Mouse (Mus musculus): Measurements from ENCODE around the gene Hps3. TPM values are rescaled to one million over a fixed set of nuclear protein-coding genes. Genes with fewer than 3 reads are reported as not detected.
A peak's percentile ranks its signal among the peaks of the same experiment; 100 is the strongest.

Gene Hps3
- total RNA-seq, 4 experiments from 2014 or later: 15.2 to 16.7 (median 15.8) TPM

GRCm38 (mm10) chr3:20007275-20007674, 27.8 kb downstream of the Hps3 start:
- DNase-seq (ENCODE audit: low spot score in 2 of 2): no peak

DNA sequence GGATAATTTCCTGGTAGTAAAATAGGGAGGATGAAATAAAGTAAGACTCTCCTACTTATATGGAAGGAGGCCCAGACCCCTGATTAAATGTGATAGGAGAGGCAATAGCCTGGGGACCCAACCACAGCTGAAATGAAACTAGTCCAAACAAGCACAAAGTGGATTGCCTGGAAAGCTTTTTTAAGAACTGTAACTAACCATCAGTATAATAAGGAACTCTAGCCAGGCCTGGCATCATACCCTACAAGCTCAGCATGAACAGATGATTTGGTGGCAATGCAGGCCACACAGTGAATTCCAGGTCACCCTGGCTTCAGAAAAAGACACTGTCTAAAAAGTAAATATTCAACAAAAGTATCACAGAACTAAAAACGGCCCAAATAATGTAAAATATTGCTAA, 29.5 kb downstream of the Hps3 start:
- DNase-seq (ENCODE audit: low spot score in 2 of 2): no peak

DNA sequence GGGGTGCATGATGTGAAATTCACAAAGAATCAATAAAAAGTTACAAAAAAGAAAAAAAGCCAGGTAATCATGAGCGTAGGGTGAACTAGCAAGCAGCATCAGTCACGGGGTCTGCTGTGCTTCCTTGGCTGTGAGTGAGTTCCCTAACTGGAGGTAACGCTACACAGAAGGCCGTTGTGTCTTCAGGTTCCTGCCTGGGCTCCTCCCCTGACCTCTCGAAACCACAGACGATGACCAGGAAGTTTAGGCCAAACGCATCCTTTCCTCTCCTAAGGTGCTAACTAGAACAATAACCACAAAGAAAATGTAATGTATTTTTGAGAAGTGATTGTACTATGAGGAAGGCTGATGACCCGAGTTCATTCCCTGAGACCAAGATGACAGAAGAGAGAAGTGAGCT, 30.7 kb downstream of the Hps3 start:
- no peak for DNase-seq (ENCODE audit: low spot score in 2 of 2)

- no peak for DNase-seq (ENCODE audit: low spot score in 2 of 2)
Observed at GRCm38 (mm10) chr3:20002786-20003185, 32.3 kb downstream of the Hps3 start.

DNA sequence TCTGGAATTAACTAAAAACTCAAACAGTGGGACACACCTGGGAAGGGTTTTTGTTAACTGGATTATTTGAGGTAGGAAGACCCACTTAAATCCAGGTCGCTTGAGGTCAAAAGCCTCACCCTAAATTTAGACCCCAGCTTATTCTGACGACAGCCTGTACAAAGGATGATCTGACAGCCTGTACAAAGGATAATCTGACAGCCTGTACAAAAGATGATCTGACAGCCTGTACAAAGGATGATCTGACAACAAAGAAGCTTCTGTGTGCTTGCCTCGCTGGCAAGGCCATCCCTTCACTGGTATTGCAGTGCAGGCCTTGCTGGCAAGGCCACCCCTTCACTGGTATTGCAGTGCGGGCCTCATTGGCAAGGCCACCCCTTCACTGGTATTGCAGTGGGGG, 34.3 kb downstream of the Hps3 start:
- no peak for DNase-seq (ENCODE audit: low spot score in 2 of 2)

DNA sequence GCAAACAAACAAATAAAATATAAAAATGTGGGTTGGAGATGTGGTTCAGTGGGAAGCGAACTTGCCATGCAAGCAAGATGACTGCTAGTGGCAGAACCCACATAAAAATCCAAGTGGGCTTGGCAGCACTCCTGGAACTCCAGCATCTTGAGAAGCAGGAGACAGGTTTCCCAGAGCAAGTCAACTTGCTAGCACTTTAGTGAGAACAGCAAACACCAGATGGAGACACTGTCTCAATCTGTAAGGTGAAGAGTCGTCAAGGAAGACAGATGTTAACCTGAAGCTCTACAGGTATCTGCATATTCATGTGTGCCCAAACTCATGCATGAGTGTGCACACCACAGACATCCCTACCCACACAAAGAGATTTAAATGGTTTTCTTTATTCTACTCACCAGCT, 35.6 kb downstream of the Hps3 start:
- DNase-seq (ENCODE audit: low spot score in 2 of 2): peak in 1 of 2 experiments; percentile 59

GRCm38 (mm10) chr3:19992388-19992787, 42.7 kb downstream of the Hps3 start:
- no peak for DNase-seq (ENCODE audit: low spot score in 2 of 2)

DNA sequence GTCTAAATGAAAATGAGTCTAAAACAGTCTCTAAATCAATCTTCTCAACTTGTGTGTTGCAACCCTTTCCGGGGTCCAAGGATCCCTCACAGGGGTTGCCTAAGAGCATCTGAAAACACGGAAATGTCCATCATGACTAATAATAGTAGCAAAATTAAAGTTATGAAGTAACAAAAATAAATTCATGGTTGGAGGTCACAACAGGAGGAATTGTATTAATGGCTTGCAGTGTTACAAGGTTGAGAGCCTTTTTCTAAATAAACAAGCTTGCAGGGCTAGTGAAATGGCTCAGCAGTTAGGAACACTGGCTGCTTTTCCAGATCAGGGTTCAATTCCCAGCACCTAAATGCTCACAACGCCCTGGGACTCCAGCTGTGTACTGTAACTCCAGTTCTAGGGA, 45.1 kb downstream of the Hps3 start:
- DNase-seq (ENCODE audit: low spot score in 2 of 2): no peak

- no peak for DNase-seq (ENCODE audit: low spot score in 2 of 2)
Observed at GRCm38 (mm10) chr3:19986123-19986522, 49.0 kb downstream of the Hps3 start.

GRCm38 (mm10) chr3:19982846-19983245, 52.3 kb downstream of the Hps3 start:
- DNase-seq (ENCODE audit: low spot score in 2 of 2): no peak

GRCm38 (mm10) chr3:19981156-19981555, 54.0 kb downstream of the Hps3 start:
- no peak for DNase-seq (ENCODE audit: low spot score in 2 of 2)

- DNase-seq (ENCODE audit: low spot score in 2 of 2): no peak
Observed at GRCm38 (mm10) chr3:19978474-19978873, 56.6 kb downstream of the Hps3 start.

DNA sequence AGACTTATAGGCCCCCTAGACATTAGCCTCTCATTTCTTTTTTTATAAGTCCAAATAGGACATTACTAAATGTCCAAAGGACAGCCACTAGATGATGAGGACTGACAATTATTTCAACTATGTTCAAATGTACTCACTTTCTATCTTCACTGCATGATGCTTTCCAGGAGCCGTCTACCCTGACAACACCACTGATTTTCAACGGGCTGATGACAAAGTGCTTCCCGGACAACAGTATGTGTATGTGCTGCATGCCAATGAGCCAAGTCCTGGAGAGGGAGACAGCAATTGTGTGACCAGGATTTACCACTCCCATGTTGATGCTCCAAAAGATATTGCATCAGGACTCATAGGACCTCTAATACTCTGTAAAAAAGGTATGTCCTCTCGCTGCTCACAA, 69.0 kb downstream of the Hps3 start:
- DNase-seq (ENCODE audit: low spot score in 2 of 2): no peak

DNA sequence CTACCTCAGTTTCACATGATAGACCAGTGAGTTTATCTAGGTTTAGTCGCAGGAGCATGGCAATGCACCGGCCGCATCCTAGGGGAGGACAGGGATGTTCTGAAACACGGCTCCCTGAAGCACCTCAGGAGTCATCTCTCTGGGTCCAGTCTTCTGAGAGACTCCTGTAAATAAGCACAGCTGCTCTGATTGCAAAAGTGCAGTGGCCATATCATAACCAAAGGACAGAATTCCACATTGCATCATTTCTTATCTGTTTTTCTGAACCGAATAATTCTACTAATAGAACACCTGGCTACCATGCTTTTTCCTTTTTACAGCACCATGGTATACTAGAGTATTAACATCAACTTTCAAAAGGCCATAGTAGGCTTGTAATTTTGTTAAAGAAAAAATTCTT, 69.9 kb downstream of the Hps3 start:
- no peak for DNase-seq (ENCODE audit: low spot score in 2 of 2)

- no peak for DNase-seq (ENCODE audit: low spot score in 2 of 2)
Observed at GRCm38 (mm10) chr3:19964625-19965188, 70.4 kb downstream of the Hps3 start.

DNA sequence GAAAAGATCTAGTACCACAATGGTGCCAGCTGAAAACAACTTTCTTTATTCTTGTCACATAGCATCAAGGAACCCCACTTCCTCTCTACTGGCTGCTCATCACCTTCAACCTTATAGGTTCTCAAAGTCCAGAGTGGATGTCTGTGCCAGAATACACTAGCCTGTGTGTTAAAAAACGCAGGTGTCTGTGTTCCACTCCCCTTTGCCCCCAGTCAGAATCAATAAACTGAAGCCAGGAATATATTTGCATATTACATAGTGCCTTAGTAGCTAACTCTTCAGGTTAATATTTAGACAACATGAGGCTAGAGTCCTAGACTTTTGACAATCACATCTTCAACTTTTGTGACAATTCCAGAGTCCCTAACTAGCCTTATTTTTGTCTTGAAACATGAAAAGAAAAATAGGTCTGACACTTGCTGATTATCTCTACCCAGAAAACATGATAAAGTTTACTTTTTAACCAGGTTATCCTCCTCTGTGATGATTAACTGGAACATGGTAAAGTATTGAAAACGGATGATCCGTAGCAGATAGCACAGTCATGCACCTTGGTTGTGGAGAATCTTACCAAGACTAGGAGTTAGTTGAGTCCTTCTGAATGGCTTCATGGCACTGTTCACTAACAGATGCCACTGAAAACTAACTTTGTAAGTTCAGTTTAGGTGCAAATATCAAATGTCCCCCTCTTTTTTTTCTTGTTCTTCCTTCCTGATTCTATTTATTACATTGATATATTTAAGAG, 72.2 kb downstream of the Hps3 start:
- DNase-seq (ENCODE audit: low spot score in 2 of 2): no peak

GRCm38 (mm10) chr3:19961341-19961740, 73.8 kb downstream of the Hps3 start:
- no peak for DNase-seq (ENCODE audit: low spot score in 2 of 2)

- DNase-seq (ENCODE audit: low spot score in 2 of 2): no peak
Observed at GRCm38 (mm10) chr3:19960570-19961114, 74.5 kb downstream of the Hps3 start.

DNA sequence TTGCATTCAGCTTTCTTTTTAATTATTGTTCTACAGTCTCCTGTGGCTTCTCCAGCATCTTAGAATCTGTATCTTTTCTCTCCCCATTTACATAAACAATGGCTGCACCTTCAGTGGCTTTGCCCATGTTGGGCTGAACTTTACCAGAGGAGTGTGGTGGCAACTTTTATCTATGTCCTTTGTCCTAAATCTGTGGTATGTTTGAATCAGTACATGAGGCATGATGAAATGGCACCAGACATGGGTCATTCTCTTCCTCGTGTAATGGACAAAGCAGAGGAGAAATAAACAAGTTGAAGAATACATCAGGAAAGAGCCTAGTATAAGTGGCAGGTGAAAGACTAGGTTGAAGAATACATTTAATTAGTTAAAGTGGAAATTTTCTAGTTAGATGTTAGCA, 76.1 kb downstream of the Hps3 start:
- DNase-seq (ENCODE audit: low spot score in 2 of 2): no peak

DNA sequence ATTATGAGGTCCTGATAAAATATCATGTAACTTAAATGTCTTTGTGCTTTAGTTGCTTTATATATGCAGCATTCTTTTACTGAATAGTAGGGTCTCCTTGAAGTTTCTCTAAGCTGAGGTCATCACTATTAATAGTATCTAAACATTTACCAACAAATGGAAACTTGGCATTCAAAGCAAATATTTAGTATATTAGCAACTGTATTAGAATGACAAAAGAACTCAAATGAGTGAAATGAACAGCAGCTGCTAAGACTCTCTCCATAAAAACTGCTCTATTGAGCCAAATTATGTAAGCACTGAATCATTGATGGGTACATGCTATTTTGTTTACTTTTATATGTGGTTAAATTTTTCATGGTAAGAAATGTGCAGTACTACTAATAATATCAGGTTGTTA, 77.1 kb downstream of the Hps3 start:
- no peak for DNase-seq (ENCODE audit: low spot score in 2 of 2)

- DNase-seq (ENCODE audit: low spot score in 2 of 2): no peak
Observed at GRCm38 (mm10) chr3:19956885-19957284, 78.2 kb downstream of the Hps3 start, which contains the start of gene Cp. Gene Cp, plus strand, starts transcription at chr3:19957054.

GRCm38 (mm10) chr3:19953865-19954264, 81.2 kb downstream of the Hps3 start:
- DNase-seq (ENCODE audit: low spot score in 2 of 2): peak in 1 of 2 experiments; percentile 8

- no peak for DNase-seq (ENCODE audit: low spot score in 2 of 2)
Observed at GRCm38 (mm10) chr3:19953425-19953824, 81.7 kb downstream of the Hps3 start.
